Mouse (Mus musculus) retina, postnatal 7 days (tissue): Measurements from ENCODE around the gene Pax5.
A peak's percentile ranks its signal among the peaks of the same experiment; 100 is the strongest.

Experiments used
- DNase-seq: peaks from one replicate; pipeline ENCODE4 v3.0.0-alpha.2; 2012; ENCODE audit warnings: low read depth, low spot score

The Pax5 gene

DNA sequence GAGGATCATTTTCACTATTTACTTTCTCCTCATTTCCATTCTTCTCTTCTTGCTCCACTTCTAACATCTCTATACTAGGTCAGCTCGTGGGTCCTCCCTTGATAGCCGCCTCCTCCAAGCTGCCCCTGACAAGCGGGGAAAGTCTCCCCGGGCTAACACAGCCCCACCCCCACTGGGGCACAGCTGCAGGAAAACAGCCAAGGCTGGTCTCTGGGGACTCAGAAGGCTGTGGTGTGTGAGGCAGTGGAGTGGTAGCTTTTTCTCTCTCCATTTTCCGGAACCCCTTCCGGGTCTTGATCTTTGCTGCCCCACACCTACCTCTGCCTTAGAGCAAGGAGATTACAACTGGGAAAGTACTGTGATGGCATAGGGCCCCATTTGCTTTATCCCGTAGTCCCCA is 4.3 kb downstream of the Pax5 start:
- DNase-seq = no peak

DNA sequence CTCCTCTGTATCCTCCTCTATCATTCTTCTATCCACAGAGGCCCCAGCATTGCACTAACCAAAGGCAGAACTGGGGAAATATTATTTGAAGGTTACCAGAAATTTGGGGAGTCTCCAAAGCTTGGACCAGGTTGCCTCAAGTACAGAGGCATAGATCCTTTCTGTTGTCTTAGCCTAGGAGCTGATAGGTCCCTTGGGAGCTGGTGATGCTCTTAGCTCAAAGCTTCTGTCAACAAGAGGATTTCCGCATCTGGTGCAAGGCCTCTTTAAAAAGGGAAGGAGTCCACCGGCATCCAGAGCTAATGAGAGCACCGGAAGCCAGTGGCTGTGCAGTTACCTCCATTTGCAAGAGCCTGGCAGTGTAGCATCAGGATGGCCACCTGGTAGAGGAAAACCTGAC is 5.1 kb downstream of the Pax5 start:
- DNase-seq = no peak

DNA sequence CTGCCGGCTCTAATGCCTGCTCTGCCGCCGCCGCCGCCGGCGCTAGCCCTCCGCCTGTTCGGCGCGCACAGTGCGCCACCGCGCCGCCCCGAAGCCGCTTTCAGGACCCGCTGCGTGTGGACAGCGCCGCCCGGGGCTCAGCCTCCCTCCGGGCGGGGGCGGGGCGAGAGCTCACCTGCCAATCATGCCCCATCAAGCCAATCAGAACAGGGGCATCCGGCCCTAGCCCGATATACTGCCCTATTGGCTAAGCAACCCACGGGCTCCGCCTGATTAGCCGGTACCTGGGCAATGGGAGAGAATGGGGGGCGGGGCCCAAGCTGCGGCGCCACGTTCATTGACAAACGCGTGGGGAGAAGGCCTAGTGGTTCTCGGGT is 5.9 kb downstream of the Pax5 start:
- DNase-seq = peak; percentile 88

DNA sequence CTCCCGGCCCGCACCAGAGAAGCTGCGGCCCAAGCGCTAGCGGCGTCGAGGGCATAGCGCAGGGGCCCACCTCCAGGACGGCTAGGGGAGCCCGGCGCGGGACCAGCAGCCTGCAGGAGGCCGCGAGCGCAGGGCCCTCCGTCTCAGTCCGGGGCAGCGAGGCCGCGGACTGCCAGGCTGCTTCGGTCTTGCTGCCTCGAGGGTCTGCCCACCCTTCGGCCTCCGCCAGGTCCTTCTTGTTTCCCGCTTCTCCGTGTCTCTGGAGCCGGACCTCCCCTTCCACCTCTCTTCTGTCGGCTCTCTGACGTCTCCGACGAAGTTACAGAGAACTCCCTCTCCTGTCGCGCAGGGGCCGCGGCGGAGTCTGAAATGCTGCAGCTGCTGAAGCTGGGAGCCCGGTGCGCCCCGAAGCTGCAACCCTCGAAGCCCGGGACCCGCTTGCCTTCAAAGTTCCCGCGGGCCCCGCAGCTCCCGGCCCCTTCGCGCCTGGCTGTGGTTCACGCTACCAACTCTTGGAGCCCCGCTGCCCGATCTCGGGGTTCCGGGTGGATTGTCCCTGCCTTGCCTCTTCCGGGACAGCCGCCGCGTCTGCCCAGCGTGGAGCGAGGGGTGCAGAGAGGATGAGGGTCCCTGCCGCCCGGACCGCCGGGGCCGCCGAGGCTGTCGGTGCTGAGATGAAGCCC is 6.5 kb downstream of the Pax5 start:
- no peak for DNase-seq

DNA sequence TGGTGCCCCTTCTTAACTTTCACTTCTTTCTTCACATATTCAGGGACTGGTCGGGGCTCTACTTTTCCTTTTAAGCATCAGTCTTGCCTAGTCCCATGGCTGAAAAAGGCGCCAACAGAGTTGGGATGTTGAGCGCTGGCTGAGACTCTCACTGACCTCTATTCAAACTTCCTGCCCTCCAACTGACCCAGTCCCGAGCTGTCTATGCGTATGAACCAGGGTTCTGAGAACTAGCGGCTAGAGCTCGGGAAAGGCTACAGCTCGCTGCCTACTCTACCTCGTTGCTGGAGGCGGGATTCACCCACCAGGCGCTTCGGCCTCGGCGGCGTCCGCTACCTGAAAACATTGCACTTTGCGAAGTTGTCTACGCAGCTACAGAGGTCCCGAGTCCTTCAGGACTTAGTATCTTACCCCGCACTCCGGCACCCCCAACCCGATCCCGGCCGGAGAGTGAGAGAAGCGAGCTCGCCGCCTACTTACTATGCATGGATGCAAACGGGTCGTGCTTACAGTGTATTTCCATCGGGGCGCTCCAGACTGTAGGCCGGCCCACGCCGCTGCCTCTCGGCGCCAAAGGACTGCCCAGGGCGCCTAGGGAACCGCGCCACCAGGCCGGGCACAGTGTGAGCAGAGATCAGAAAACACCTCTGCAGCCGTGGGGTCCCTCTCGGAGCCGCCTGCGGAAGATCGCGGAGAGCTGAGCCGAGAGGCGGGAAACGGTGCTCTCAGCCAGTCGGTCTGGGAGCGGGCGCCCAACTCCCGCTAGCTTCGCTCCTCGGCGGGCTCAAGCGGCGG is 7.2 kb downstream of the Pax5 start:
- no peak for DNase-seq

DNA sequence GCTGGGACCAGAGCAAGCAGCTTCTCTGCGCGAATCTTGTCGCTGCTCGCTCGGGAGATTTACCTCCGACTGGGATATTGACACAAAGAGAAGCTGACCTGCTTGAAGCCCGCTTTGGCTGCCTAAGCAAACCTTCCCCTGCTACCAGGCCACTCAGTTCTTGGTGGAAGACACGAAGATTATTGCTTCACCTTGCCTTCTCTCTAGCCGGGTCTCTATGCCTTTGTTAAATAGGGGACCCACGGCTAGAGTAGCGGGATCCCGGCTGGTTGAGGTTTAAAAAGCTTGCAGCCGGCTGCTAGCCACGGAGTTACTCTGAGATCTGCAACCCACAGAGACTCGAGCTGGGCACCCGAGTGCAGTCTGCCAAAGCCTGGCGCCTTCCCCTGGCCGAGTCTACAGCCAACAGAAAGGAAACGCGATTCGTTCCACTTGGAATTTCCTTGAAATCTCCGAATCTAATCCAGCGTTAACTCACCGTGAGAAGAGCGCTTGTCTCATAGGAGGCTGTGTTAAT is 8.2 kb downstream of the Pax5 start:
- DNase-seq = no peak

DNA sequence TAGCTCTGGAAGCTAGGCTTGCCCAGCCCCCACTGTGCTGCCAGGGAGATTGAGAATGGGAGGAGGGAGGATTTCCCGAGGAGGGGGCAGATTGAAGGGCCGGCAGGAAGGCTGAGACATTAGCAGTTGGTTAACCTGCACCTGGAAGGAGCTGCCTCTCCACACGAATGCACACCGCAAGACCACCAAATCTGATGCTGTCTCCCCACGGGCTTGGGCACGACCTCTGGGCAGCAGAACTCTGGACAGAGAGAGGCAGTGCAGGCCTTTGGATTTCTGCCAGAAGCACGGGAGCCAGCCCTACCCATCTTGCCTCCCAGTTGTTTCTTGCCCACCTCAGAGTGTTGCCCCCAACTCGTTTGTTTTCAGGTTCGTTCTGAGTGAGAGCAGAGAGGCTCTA is 8.8 kb downstream of the Pax5 start:
- DNase-seq = no peak

DNA sequence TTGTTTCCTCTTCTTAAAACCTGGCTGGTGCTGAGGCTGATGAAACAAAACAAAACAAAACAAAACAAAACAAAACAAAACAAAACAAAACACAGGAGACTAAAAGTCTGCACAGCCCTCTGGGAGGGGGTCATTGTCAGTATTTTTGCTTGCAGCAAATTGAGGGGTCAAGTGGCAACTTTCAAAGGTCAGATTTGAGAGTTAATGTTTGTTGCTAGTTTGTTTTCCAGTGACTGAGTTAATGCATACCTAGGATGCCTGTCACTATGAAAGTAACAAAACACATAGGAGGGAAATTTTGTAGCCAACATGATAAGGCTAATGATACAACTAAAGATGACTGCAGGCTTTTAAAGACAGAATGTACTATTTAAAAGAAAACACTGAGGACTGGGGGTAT is 13.6 kb downstream of the Pax5 start:
- no peak for DNase-seq

DNA sequence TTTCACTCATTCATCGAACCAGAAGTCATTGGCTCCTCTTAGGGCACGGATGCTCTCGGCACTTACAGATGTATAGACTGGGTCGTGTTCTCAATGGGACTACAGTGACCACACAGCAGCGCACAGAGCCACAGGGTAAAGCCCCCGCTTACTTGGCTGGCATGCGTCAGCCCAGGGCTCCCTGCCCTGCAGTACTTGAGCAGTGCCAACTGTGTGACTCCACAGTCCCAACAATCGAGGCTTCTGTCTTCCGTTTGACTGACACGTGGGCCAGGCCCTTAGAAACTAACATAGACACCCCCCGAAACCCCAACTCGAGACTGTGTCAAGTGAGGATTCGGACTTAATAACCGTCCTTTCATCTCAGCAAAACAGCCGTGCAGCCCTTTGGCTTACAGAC is 15.9 kb downstream of the Pax5 start:
- no peak for DNase-seq

DNA sequence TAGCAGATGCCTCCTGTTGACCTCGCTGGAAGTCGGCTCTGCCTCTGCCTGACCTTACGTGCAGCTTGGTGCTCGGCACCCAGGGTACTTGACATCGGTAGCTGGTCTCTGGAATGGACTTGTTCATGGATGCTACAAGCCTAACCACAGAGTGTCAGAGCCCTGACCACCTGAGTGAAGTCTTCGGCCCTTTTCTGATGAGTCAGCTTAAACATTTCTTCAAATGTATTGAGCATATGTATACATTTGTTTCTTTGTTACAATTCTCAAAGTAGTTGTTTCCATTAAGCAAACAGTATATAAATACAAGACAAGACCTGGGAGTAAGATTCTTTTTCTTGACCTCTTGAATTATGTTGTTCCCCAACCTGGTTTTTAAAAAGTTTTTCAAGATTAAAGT is 24.7 kb downstream of the Pax5 start:
- DNase-seq = no peak

DNA sequence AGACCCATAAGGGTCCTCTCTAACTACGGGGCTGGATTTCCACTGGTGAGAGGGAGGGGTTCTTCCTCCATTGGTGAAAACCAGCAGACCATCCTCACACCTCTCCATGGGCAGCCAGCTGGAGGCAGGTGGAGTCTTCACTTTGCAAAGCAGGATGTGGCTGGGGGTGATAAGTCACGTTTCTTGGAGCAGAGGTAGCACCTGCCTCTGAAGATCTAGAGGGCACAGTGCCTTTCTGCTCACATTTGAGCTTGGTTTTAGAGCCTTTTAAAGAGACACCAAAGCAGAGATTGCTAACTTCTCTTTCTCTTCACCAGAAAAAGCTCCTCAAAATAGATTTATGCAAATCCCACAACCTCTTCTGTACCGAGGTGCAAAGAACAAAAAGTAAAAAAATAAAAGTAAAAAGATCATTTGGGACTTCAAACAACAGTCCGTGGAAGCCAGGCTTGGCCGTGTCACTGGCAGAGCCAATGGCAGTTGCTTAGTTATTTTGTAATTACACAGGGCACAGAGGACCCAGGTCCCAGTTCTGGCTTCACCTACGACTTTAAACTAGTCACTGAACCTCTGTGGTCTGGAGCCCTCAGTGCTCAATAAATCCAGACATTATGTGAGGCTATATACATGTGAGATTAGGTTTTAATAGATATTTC is 29.9 kb downstream of the Pax5 start:
- DNase-seq = no peak

DNA sequence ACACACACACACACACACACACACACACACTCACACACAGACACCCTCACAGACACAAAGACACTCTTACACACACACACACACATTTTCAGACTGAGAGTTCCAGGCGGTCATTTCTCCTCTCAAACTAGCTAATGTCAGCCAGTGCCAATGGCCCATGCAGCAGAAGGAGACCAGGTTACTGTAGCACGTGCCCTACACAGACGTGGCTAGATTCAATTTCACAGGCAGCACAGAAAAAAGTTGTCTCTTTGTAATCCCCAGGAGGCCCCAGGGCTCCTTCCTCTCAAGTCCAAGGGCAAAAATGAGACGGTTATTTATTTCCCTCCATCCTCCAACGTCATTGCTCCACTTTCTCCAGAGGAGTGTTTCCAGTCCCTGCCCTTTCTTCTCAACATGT is 31.6 kb downstream of the Pax5 start:
- DNase-seq = no peak

DNA sequence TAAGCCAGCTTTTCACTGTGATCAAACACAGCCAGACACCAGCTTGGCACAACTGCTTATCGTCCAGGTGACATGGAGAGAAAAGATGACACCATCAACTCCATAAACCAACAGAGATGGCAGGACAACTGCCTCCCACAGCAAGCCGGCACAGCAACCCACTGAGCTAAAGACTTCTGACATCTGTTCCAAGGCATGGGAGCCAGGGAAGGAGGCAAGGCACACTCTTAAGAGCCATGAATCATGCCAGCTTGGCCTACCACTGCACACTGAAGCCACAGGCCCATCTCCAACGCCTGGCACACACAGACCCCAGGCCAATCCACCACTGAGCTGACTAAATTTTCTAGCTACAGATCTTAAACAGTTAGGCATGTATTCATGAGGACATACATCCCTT is 32.3 kb downstream of the Pax5 start:
- no peak for DNase-seq

DNA sequence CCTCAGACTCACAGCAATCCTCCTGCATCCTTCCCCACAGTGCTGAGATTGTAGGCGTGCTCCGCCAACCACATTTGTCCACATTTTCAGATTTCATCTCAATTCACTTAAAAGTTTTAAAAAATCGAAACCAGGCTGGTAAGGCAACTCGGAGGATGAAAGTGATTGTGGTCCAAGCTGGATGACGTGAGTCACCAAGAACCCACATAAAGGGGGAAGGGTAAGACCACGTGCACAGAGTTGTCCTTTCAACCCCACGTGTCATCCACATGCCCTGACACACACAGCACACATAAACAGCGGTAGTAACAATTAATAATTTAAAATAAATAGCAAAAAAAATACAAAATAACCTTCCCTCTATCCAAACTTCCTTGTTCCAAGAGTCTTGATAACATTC is 35.3 kb downstream of the Pax5 start:
- DNase-seq = no peak

DNA sequence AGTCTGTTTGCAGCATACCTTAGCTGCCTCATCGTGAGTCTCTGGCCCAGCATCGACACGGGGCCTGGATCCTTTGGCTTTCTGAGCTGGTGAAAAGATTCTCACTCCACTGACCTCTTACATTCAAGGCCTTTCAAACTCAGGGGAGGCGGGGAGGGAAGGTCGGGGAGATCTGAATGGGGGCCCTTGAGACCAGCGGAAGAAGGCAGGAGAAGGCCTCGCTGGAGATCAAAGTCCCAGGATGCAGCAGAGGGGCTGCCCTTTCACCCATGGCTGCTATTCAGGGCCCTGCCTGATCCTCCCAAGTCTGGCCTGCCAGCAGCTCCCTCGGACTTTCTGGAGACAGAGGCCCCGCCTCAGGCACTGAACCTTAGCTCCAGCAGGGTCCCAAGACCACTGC is 36.6 kb downstream of the Pax5 start:
- DNase-seq = no peak

DNA sequence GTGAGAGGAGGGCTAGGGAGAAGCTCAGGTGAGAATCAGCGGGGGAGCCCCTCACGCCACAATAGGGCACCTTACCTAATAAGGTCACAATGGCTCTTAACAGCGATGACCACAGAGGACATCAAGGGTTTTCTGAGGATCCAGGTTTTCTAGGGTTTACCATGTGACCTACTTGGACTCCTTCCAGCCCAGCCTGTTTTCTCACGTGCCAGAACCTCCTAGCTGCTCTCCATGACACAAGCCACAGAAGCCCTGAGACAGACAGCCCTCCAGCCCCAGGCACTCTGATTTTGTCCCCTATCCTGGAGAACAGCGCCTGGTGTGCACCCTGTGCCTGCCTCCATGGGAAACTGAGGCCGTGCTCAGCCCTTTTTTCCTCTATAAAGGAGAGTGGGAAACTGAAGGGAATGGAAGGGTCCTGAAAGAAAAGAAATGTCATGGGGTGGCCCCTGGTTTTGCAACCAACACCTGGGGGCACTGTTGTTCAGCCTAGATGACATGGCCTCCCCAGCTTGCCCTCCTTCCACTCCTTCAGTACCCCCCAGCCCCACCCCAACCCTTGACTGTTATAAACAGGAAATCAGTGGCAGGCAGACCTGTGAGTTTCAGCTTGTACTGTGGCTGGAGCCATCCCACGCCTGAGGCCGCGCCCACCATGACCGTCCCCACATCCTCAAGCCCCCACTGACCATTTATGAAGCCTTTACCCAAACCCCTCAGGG is 37.9 kb downstream of the Pax5 start:
- no peak for DNase-seq

DNA sequence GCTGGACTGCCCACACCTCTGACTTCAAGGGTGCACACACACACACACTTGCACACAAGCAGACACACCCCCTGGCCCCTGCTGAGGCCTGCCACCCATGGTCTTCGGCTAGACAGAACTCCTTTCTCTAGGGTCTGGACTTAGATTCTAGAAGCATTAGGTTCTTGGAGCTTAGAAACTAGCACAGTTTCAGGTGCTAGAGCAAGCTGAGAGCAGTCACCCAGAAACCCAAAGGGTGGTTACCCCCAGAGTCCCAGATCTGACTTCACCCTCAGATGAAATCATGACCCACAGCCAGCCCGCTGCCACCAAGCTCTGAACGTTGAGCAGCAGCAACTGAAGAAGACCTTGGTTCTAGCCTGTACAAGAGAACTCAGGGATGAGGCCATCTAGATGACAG is 38.8 kb downstream of the Pax5 start:
- no peak for DNase-seq

DNA sequence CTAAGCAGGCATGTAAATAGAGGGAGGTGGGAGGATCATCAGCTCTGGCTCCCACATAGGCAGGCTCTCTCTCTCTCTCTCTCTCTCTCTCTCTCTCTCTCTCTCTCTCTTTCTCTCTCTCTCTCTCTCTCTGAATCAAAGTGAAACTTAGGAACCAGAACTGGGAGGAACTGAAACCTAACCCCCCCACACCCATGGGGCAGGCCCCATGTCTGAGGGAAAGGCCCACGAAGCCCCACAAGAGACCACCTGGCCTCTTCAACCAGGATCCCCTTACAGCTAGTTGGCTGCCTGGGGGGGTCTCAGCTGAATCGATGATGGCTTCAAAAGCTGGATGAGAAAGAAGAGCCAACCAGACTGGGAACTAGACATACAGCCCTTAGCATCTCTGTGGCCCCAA is 39.3 kb downstream of the Pax5 start:
- no peak for DNase-seq

DNA sequence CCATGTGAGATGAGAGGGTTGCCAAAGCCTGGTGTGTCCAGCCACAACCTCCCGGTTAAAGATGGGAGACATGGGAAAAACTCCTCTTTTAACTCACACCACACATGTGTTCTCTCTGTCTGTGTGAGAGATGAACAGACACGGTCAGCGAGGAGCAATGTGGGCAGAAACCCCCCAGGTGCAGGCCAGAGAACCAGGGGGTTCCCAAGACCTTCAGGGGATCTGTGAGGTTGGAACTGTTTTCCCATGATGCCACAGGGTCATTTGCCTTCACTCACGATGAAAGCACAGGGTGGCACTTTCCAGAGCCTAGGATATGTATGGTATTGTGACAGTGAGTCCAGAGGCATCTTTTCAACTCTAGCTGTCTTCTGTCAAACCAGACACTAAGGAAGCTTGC is 39.9 kb downstream of the Pax5 start:
- no peak for DNase-seq

DNA sequence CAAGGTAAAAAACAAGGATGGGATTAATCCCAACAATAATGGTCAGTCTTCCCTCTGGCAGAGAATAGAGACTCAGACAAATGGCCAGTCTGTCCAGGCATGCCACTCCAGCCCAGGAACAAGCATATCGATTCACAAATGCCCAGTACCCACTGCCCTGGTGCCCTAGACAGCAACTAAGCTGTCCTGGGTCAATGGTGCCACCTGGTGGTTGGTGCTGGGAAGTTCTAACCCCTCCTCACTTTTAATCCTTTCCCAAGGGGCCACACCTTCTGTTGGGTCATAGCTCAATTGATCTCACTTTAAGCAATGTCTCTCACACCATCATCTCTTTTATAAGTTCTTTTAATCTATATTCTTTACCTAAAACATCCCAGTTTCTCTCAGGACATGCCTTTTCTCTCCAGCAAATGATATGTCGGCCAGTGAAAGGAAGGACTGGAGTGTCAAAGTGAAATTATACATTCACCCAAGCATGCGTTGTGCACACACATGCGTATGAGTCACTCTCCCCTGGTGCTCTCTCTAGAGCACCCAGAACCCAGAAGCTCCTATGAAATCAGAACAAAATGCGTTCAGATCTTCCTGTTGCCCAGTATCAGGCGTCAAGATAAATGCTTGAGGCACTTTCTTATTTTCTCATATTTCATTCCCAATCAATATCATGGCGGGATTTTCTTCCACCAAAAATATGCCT is 40.7 kb downstream of the Pax5 start:
- DNase-seq = no peak

DNA sequence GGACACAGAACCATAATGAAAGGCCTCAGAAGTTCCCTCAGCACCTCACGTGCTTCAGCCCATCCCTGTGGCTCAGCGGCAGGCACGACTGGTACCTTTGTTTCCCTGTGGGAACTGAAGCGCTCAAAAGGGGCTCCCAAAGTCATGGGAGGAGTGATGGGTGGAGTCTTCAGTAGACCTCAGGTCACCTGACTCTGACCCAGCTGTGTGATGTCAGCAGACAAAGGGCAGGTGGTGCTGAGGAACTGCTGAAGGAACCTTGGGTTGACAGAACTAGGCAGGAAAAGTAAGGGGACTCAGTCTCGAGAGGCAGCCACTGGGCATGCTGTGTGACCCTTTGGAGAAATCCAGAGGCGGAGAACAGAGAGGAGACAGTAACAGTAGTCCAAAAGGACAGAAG is 41.7 kb downstream of the Pax5 start:
- DNase-seq = no peak

DNA sequence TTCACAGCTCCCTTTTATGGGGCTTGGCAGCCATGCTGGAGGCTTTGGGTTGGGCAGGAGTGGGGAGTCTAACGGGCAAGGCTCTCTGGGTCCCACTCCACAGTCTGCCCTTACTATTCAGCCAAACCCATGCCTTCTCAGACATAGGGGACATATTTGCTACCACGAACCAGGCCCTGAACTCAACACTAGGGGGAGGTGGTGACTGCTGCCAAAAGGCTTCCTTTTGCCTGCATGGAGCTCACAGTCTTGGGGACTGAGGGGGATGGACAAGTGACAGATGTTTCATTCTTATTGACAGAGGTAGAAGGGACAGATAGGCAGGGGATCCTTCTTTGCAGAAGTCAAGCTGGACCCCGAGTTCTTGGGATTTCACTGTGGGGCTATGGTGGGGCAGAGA is 42.1 kb downstream of the Pax5 start:
- no peak for DNase-seq
